Mouse (Mus musculus): ENCODE results near the gene Olfr1202. TPM values are rescaled to one million over a fixed set of nuclear protein-coding genes. Genes with fewer than 3 reads are reported as not detected.

Olfr1202 gene
- polyA plus RNA-seq (2012): not detected in 2 replicates

DNA sequence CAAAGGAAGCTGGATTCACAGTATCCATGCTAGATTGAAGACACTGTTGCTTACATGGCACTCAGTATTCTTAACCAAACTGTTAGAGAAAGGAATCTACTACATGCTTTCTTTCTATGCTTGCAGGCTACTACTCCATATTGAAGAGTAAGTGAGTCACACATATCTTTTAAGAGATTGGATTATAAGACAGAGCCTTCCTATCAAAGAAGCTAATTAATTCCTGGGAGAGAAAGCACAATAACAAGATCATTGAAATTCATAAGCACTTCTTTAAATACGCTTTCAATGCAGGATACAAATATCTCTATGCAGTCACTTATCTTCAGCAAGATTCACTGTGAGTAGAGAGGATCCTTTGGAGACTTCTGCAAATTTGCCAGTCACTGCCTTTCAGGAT is at the start of gene Olfr1202:
Olfr1202 (plus strand) TSS at position 301 of the 400 bp plus-strand sequence.

DNA sequence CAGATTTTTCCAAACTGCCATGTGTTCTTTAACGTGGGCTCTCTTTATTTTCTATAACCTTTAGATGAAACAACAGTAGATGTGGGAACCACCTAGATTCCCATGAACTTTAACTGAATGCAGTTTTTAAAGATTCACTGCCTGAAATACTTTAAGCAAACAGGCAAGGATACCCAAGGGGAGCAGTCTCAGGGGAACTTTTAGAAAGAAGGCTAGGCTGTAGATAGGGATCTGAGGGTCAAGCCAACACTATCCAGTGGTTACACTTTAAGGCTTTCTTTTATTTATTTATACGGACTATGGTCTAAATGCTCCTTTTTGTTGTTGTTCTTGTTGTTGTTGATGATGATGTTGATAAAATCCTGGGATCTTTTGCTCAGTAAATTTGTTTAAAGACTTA is 43.9 kb upstream of the Olfr1202 start, which contains the start of gene Olfr1200:
Olfr1200 (minus strand) TSS at position 101 of the 400 bp plus-strand sequence.

DNA sequence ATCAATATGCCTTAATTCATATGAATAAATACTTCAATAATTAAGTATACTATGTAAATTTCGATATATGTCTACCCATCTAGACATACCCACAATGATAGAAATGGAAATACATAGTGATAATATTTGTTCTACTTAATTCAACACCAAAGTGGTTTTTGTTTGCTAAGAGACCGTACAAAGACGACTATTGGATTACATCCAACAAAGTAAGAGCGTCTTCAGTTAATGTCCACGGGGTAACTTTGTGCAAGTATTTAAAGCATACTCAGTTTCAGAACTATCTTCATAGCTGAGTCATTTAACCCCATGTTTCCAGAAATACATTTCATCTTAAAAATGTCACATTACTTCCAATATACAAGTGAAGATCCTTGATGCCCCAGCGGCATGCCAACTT is 21.6 kb upstream of the Olfr1202 start, which contains the start of gene Olfr1201:
Olfr1201 (plus strand) TSS at position 301 of the 400 bp plus-strand sequence.

DNA sequence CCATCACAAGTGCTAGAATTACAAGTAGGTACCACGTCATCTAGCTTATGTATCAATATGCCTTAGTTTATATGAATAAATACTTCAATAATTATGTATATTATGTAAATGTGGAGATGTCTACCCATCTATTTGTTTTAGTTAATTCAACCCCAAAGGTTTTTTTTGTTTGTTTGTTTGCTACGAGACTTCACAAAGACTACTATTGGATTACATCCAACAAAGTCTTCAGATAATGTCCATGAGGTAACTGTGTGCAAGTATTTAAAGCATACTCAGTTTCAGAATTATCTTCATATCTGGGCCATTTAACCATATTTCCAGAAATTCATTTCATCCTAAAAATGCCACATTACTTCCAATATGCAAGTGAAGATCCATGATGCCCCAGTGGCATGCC is 15.1 kb downstream of the Olfr1202 start, which contains the start of gene Olfr1205:
Olfr1205 (plus strand) TSS at position 301 of the 400 bp plus-strand sequence.

DNA sequence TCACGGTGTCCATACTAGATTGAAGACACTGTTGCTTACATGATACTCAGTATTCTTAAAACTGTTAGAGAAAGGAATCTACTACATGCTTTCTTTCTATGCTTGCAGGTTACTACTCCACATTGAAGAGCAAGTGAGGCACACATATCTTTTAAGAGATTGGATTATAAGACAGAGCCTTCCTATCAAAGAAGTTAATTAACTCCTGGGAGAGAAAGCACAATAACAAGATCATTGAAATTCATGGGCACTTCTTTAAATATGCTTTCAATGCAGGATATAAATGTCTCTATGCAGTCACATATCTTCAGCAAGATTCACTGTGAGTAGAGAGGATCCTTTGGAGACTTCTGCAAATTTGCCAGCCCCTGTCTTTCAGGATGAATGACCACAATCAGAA is 34.7 kb downstream of the Olfr1202 start, which contains the start of gene Olfr1204:
Olfr1204 (plus strand) TSS at position 301 of the 400 bp plus-strand sequence.

DNA sequence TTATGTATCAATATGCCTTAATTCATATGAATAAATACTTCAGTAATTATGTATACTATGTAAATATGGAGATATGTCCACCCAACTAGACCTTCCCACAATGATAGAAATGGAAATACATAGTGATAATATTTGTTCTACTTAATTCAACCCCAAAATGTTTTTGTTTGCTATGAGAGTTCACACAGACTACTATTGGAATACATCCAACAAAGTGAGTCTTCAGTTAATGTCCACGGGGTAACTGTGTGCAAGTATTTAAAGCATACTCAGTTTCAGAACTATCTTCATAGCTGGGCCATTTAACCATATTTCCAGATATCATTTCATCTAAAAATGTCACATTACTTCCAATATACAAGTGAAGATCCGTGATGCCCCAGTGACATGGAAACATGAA is 48.6 kb downstream of the Olfr1202 start, which contains the start of gene Olfr1206:
Olfr1206 (plus strand) TSS at position 301 of the 400 bp plus-strand sequence.

Other genes with a start within 250 kb of the Olfr1202 start
- gene Olfr1189, start 228.0 kb upstream of the Olfr1202 start, polyA plus RNA-seq (2012): not detected in 2 replicates
- not detected in 2 replicates for gene Olfr1191-ps1, start 174.0 kb upstream of the Olfr1202 start, polyA plus RNA-seq (2012)
- not detected in 2 replicates for gene Olfr1192-ps1, start 166.0 kb upstream of the Olfr1202 start, polyA plus RNA-seq (2012)
- gene Olfr1193, start 138.9 kb upstream of the Olfr1202 start, polyA plus RNA-seq (2012): not detected in 2 replicates
- gene Olfr1195, start 125.3 kb upstream of the Olfr1202 start, polyA plus RNA-seq (2012): not detected in 2 replicates
- not detected in 2 replicates for gene Olfr1196, start 109.9 kb upstream of the Olfr1202 start, polyA plus RNA-seq (2012)
- gene Olfr1197, start 82.1 kb upstream of the Olfr1202 start, polyA plus RNA-seq (2012): not detected in 2 replicates
- gene Olfr1198, start 63.1 kb upstream of the Olfr1202 start, polyA plus RNA-seq (2012): not detected in 2 replicates
- gene Olfr1199, start 54.0 kb upstream of the Olfr1202 start, polyA plus RNA-seq (2012): not detected in 2 replicates
- 0.01 TPM in 1 of 2 replicates, not detected in the other for gene Olfr1200, start 44.0 kb upstream of the Olfr1202 start, polyA plus RNA-seq (2012)
- gene Olfr1201, start 21.5 kb upstream of the Olfr1202 start, polyA plus RNA-seq (2012): not detected in 2 replicates
- not detected in 2 replicates for gene Olfr1205, start 15.2 kb downstream of the Olfr1202 start, polyA plus RNA-seq (2012)
- not detected in 2 replicates for gene Olfr1204, start 34.8 kb downstream of the Olfr1202 start, polyA plus RNA-seq (2012)
- not detected in 2 replicates for gene Olfr1206, start 48.7 kb downstream of the Olfr1202 start, polyA plus RNA-seq (2012)
- 0.03 TPM in 1 of 2 replicates, not detected in the other for gene Olfr1208, start 87.8 kb downstream of the Olfr1202 start, polyA plus RNA-seq (2012)
- not detected in 2 replicates for gene Olfr1209, start 100.7 kb downstream of the Olfr1202 start, polyA plus RNA-seq (2012)
- gene Olfr1211, start 123.6 kb downstream of the Olfr1202 start, polyA plus RNA-seq (2012): 0.02 and 0.03 TPM in 2 replicates
- not detected in 2 replicates for gene Olfr1212, start 139.5 kb downstream of the Olfr1202 start, polyA plus RNA-seq (2012)
- not detected in 2 replicates for gene Gm13762, start 165.8 kb downstream of the Olfr1202 start, polyA plus RNA-seq (2012)
- not detected in 2 replicates for gene Olfr1214, start 178.2 kb downstream of the Olfr1202 start, polyA plus RNA-seq (2012)
- not detected in 2 replicates for gene Olfr1215, start 192.5 kb downstream of the Olfr1202 start, polyA plus RNA-seq (2012)
- not detected in 2 replicates for gene Olfr1216, start 203.8 kb downstream of the Olfr1202 start, polyA plus RNA-seq (2012)
- gene Olfr1217, start 217.6 kb downstream of the Olfr1202 start, polyA plus RNA-seq (2012): not detected in 2 replicates
- not detected in 2 replicates for gene Olfr1218, start 246.7 kb downstream of the Olfr1202 start, polyA plus RNA-seq (2012)

Data from megakaryocyte-erythroid progenitor cell, adult 5 weeks (primary cell).